In genomic region chr12:28688996-28689395, GRCm38 (mm10) we compare ENCODE assay signal across 17 mouse cellular contexts.
"Had no signal": no experiment of that assay in that cellular context is flagged by ENCODE, and none has a peak within 500 bp of the region (broad histone marks: within the 10 kb centered on the region; RNA-seq: fewer than 3 reads in every experiment).

No protein-coding gene starts in this region.

- H3K9ac ChIP-seq: liver, embryonic 15.5 days; lung, embryonic 14.5 days; midbrain, embryonic 12.5 days; midbrain, embryonic 15.5 days; neural tube, embryonic 12.5 days; stomach, embryonic 15.5 days had no signal

- H3K4me2 ChIP-seq: liver, embryonic 15.5 days; lung, embryonic 14.5 days; midbrain, embryonic 12.5 days; midbrain, embryonic 15.5 days; neural tube, embryonic 12.5 days; stomach, embryonic 15.5 days had no signal

- H3K4me3 ChIP-seq: liver, embryonic 15.5 days; midbrain, embryonic 10.5 days; midbrain, embryonic 12.5 days; midbrain, embryonic 15.5 days; neural tube, embryonic 12.5 days; stomach, embryonic 15.5 days had no signal

- ATAC-seq: midbrain, embryonic 15.5 days had no signal

- H3K27ac ChIP-seq: liver, embryonic 15.5 days; midbrain, embryonic 10.5 days; midbrain, embryonic 12.5 days; midbrain, embryonic 15.5 days; neural tube, embryonic 12.5 days; stomach, embryonic 15.5 days; stomach, postnatal 0 days had no signal

- DNase-seq: lung, adult 18-20 months; lung, embryonic 14.5 days; lung, postnatal 10 days; lung, postnatal 4 days; right cerebral cortex, postnatal 25 days; right cerebral cortex, postnatal 4 days; spleen, adult 18-20 months; thymus, adult 2 months; thymus, postnatal 25 days; thymus, postnatal 4 days had no signal

- H3K9me3 ChIP-seq: liver, embryonic 15.5 days; midbrain, embryonic 10.5 days; midbrain, embryonic 12.5 days; midbrain, embryonic 15.5 days; neural tube, embryonic 12.5 days; stomach, embryonic 15.5 days had no signal

- H3K27me3 ChIP-seq: liver, embryonic 15.5 days; midbrain, embryonic 12.5 days; midbrain, embryonic 15.5 days; neural tube, embryonic 12.5 days; stomach, embryonic 15.5 days had no signal

- H3K4me1 ChIP-seq: midbrain, embryonic 12.5 days; stomach, embryonic 15.5 days had no signal
